Comparison of ENCODE assay signal across 9 mouse cellular contexts in genomic region chr10:63242798-63243435, GRCm38 (mm10). TPM values are rescaled to one million over a fixed set of nuclear protein-coding genes. Genes with fewer than 3 reads are reported as not detected.
DNase-seq lines count a peak whose midpoint lies in the region; ATAC-seq and TF ChIP-seq lines count a peak whose summit lies in the region.
"Had no signal": no experiment of that assay in that cellular context is flagged by ENCODE, and none has a peak within 500 bp of the region (broad histone marks: within the 10 kb centered on the region; RNA-seq: fewer than 3 reads in every experiment).

No protein-coding gene starts in this region.

- H3K4me2 ChIP-seq in embryonic facial prominence, embryonic 15.5 days (replicated peaks), result peak overlapping the region; percentile 54
- H3K4me2 ChIP-seq in intestine, embryonic 16.5 days (ENCODE audit: low read depth, low read length), result peak overlapping the region; percentile 52
- H3K4me2 ChIP-seq in neural tube, embryonic 11.5 days (ENCODE audit: low read depth), result peak overlapping the region; percentile 48

- 20% methylated on average over 12 of the region's 12 CpGs for WGBS in embryonic facial prominence, embryonic 15.5 days
- WGBS in intestine, embryonic 16.5 days, result 16% methylated on average over 12 of the region's 12 CpGs
- WGBS in neural tube, embryonic 11.5 days, result 34% methylated on average over 12 of the region's 12 CpGs

- peak overlapping the region; percentile 96 for H3K27ac ChIP-seq in gastrocnemius, adult 2 months
- peak overlapping the region; percentile 34; the same call in 1 of the 2 replicates for H3K27ac ChIP-seq in embryonic facial prominence, embryonic 15.5 days (replicated peaks)
- no peak overlapping the region for H3K27ac ChIP-seq in intestine, embryonic 16.5 days (ENCODE audit: low read length)
- H3K27ac ChIP-seq in neural tube, embryonic 11.5 days (ENCODE audit: low read depth, low read length), result no peak overlapping the region

- DNase-seq in gastrocnemius, adult 2 months, result no peak
- DNase-seq in gastrocnemius, adult 8-10 months (ENCODE audit: low spot score in 2 of 2), result no peak
- DNase-seq in CD4-positive, CD25-positive, alpha-beta regulatory T cell, adult 2 months (ENCODE audit: low read depth, low spot score), result peak; percentile 40
- DNase-seq in neural tube, embryonic 11.5 days (ENCODE audit: low spot score), result no peak
- no peak for DNase-seq in yolk sac, embryonic 10.5 days (ENCODE audit: low spot score)
- DNase-seq in urinary bladder, postnatal 14 days (ENCODE audit: low spot score), result no peak

- no peaks in the 10 kb centered on the region for H3K9me3 ChIP-seq in embryonic facial prominence, embryonic 15.5 days (replicated peaks)
- H3K9me3 ChIP-seq in intestine, embryonic 16.5 days (ENCODE audit: control insufficient read depth, low read length), result no peaks in the 10 kb centered on the region
- H3K9me3 ChIP-seq in neural tube, embryonic 11.5 days (ENCODE audit: control insufficient read depth, low read length), result no peaks in the 10 kb centered on the region

- intact Hi-C loops in gastrocnemius, adult 2 months (cut with DNase I), result loop anchor here (1.0 to 10.0 kb wide), 3 partner anchors 42 to 218 kb away; partner anchors contain the start of genes Hnrnph3, Pbld2 and Sirt1

- peaks cover 8% of the 10 kb centered on the region for H3K4me1 ChIP-seq in embryonic facial prominence, embryonic 15.5 days
- peaks cover 4% of the 10 kb centered on the region; the same call in 1 of the 2 replicates for H3K4me1 ChIP-seq in intestine, embryonic 16.5 days (ENCODE audit: control insufficient read depth, insufficient read depth, low read length)
- H3K4me1 ChIP-seq in neural tube, embryonic 11.5 days (ENCODE audit: control insufficient read depth, insufficient read depth, low read length), result peaks cover 5% of the 10 kb centered on the region; the same call in 1 of the 2 replicates

- ATAC-seq in embryonic facial prominence, embryonic 15.5 days (ENCODE audit: insufficient number of reproducible peaks, low FRiP score, low TSS enrichment, low read depth), result no peak
- ATAC-seq in intestine, embryonic 16.5 days, result no peak
- ATAC-seq in neural tube, embryonic 11.5 days (ENCODE audit: insufficient read depth, low FRiP score, low TSS enrichment), result no peak

- H3K9ac ChIP-seq in embryonic facial prominence, embryonic 15.5 days, result peak overlapping the region; percentile 21; the same call in 1 of the 2 replicates
- H3K9ac ChIP-seq in intestine, embryonic 16.5 days (ENCODE audit: low read depth, low read length), result peak overlapping the region; percentile 21; the same call in 1 of the 2 replicates
- peak overlapping the region; percentile 23; the same call in 1 of the 2 replicates for H3K9ac ChIP-seq in neural tube, embryonic 11.5 days (ENCODE audit: low read length)

- peak overlapping the region; percentile 81 for H3K4me3 ChIP-seq in gastrocnemius, adult 2 months
- peak overlapping the region; percentile 75 for H3K4me3 ChIP-seq in embryonic facial prominence, embryonic 15.5 days (replicated peaks)
- H3K4me3 ChIP-seq in intestine, embryonic 16.5 days (ENCODE audit: low read length), result peak overlapping the region; percentile 96
- H3K4me3 ChIP-seq in neural tube, embryonic 11.5 days (ENCODE audit: low read depth, low read length), result peak overlapping the region; percentile 95

- no peaks in the 10 kb centered on the region for H3K27me3 ChIP-seq in embryonic facial prominence, embryonic 15.5 days
- H3K27me3 ChIP-seq in intestine, embryonic 16.5 days (replicated peaks; ENCODE audit: control insufficient read depth, insufficient read depth, low read length), result no peaks in the 10 kb centered on the region
- H3K27me3 ChIP-seq in neural tube, embryonic 11.5 days (ENCODE audit: control insufficient read depth, insufficient read depth, low read length), result no peaks in the 10 kb centered on the region
- H3K27me3 ChIP-seq: Patski had no signal

- H3K36me3 ChIP-seq in embryonic facial prominence, embryonic 15.5 days, result no peaks in the 10 kb centered on the region
- H3K36me3 ChIP-seq in intestine, embryonic 16.5 days (ENCODE audit: control insufficient read depth, insufficient read depth, low read length), result no peaks in the 10 kb centered on the region
- H3K36me3 ChIP-seq in neural tube, embryonic 11.5 days (ENCODE audit: control insufficient read depth, insufficient read depth, low read length), result no peaks in the 10 kb centered on the region

- no peak for TF ChIP-seq CTCF in gastrocnemius, adult 2 months (IDR thresholded peaks at IDR 0.05)

RNA-seq across cellular contexts. Expression of gene Herc4, which starts 0.7 kb away (rescaled TPM):
- 10 to 100 TPM; 21.2 to 21.6 TPM for total RNA-seq in gastrocnemius, adult 2 months (2021)
- total RNA-seq in gastrocnemius, adult 8-10 months (2022), result 10 to 100 TPM; 20.7 to 23.3 (median 21.2) TPM
- 34.3 and 36.0 TPM in 2 replicates for polyA plus RNA-seq in embryonic facial prominence, embryonic 15.5 days (2015; fragmentation: Nextera tagmentation; extraction: Ambion mirVana)
- polyA plus RNA-seq in intestine, embryonic 16.5 days (2015; fragmentation: Nextera tagmentation; extraction: Ambion mirVana), result 27.7 and 31.7 TPM in 2 replicates
- polyA plus RNA-seq in neural tube, embryonic 11.5 days (2014; fragmentation: Nextera tagmentation; extraction: Ambion mirVana), result 43.9 and 46.0 TPM in 2 replicates

RNA-seq across cellular contexts. Expression of gene Mypn, which starts 39.2 kb away (rescaled TPM):
- total RNA-seq in gastrocnemius, adult 2 months (2021), result 100 to 1,000 TPM; 248 to 338 TPM
- 100 to 1,000 TPM; 285 to 333 (median 306) TPM for total RNA-seq in gastrocnemius, adult 8-10 months (2022)
- polyA plus RNA-seq in embryonic facial prominence, embryonic 15.5 days (2015; fragmentation: Nextera tagmentation; extraction: Ambion mirVana), result 4.1 and 4.4 TPM in 2 replicates
- not detected in 2 replicates for polyA plus RNA-seq in intestine, embryonic 16.5 days (2015; fragmentation: Nextera tagmentation; extraction: Ambion mirVana)
- 0.28 and 0.90 TPM in 2 replicates for polyA plus RNA-seq in neural tube, embryonic 11.5 days (2014; fragmentation: Nextera tagmentation; extraction: Ambion mirVana)
- polyA plus RNA-seq: Patski had no signal

Comparison
In these comparisons a context has a peak if more than half of its experiments do, and no peak if none do; other contexts are left out.
1. H3K27ac ChIP-seq: peak in gastrocnemius, adult 2 months (single experiment) and embryonic facial prominence, embryonic 15.5 days (single experiment); none in intestine, embryonic 16.5 days (single experiment) and neural tube, embryonic 11.5 days (single experiment).
2. Peak in every context shown above with its lines, with median percentiles within 50 percentile points of each other: H3K4me3 ChIP-seq, H3K4me2 ChIP-seq and H3K9ac ChIP-seq.